Mouse (Mus musculus) heart, postnatal 0 days (tissue): ENCODE measurements around the gene Sufu.

Experiments
- CTCF ChIP-seq: IDR thresholded peaks from 2 replicates; pipeline ENCODE4 v1.5.1; 2016; ENCODE audit warnings: antibody characterized with exemption, control low read depth, low read depth
- EP300 ChIP-seq: IDR thresholded peaks from 2 replicates; pipeline ENCODE4 v1.6.1; 2016; ENCODE audit warnings: antibody characterized with exemption, low read depth

GRCm38 (mm10) chr19:46455556-46455955 is 58.9 kb downstream of the Sufu start:
- no peak for TF ChIP-seq CTCF
- TF ChIP-seq EP300: no peak
